Mouse (Mus musculus): ENCODE measurements around the gene C2cd2.
"Not testable (repeated sequence)": the region's sequence is repeated elsewhere in the genome, so short reads cannot be mapped to it uniquely, and the experiment has no call there.

C2cd2 gene

DNA sequence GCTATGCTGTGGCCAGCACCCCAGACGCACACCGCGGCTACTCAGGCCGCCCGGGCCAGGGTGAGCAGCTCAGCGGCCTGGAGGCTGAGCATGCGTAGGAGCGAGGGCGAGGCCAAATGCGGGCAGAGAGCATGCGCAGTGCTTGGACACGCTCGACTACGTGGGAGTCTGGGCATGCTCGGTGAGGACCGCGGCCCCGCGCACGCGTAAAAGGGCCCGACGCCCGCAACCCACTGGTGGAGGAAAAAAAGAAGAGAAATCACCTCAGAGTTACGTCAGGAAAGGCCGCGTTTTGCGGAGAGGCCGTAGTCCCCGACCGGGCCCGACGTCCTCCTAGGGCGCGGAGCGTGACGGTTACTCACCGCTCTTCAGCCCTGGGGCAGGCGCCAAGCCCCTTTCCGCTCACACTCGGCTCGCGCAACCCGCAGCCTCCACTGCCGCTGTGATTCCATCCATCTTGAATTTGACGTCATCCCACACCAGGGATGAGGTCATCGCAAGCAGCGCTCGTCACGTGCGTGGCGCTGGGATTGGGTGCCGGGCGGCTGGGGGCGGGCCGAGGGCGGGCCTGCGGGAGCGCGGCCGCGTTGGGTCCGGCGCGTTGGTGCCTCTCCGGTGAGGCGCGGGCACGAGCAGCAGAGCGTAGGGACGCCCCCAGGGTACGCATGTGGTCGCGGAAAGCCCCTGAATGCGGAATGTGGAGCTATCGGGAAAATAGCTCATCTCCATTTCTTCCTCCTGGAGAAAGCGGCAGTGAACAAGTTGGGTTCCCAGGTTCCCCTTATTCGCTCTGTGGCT, at the start of gene C2cd2, which contains the start of gene Zbtb21:
TSS of gene C2cd2 (minus strand) at position 448 of the 798 bp plus-strand sequence.
TSS of gene Zbtb21 (minus strand) at position 472 of the 798 bp plus-strand sequence.
- DNase-seq (ENCODE audit: low spot score): peak; percentile 96

DNA sequence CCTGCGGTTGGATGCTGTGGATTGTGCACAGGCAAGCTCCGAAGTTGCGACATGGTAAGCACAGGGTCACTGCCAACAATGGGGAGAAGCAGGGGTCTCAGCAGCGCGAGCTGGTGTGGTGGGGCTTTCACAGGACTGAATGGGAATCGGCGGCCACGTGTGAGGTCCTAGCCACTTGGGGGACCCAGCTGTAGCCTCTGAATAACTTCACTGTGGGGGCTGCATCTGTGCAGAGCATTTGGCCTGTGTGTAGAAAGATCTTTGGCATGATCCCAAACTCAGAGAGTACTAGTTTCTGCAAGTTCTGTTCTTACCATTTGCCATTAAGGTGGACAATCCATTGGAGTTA, 35.0 kb upstream of the C2cd2 start:
- not testable (repeated sequence) for DNase-seq (ENCODE audit: low spot score)

DNA sequence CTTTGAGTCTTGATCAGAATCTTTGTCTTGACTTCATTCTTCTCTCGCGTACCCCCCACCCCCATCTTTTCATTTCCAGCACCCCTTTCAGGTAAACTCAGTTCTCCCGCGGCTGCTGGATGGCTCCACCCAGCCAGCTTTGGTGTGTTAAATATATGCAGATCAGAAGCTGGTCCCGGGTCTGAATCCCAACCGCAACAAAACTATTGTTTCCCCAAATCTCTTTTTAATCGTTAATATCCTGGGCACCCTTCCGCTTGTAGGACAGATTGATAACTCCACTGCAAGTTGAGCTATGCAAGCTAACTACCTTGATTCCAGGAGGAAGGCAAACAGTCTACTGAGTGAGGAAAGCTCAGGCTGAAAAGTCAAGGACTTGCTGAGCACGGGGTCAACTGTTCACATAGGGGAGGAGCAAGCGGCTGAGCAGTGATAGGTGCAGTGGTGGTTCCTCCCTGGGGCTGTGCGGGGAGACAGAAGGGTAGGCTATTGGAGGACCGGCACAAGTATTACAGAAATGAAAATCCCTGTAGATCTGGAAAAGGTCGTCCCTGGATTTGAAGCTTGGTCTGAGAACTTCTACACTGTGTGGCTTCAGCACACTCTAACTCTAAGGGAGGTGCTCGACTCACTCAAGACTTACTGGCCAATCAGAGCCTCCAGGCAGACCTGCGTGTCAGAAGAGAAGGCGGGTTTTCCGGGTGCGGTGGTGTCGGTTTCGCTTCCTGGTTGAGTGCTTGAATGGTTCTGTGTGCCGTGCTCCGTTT, 34.4 kb upstream of the C2cd2 start, which contains the start of gene B230307C23Rik:
TSS of gene B230307C23Rik (plus strand) at position 700 of the 767 bp plus-strand sequence.
- peak; percentile 92 for DNase-seq (ENCODE audit: low spot score)

DNA sequence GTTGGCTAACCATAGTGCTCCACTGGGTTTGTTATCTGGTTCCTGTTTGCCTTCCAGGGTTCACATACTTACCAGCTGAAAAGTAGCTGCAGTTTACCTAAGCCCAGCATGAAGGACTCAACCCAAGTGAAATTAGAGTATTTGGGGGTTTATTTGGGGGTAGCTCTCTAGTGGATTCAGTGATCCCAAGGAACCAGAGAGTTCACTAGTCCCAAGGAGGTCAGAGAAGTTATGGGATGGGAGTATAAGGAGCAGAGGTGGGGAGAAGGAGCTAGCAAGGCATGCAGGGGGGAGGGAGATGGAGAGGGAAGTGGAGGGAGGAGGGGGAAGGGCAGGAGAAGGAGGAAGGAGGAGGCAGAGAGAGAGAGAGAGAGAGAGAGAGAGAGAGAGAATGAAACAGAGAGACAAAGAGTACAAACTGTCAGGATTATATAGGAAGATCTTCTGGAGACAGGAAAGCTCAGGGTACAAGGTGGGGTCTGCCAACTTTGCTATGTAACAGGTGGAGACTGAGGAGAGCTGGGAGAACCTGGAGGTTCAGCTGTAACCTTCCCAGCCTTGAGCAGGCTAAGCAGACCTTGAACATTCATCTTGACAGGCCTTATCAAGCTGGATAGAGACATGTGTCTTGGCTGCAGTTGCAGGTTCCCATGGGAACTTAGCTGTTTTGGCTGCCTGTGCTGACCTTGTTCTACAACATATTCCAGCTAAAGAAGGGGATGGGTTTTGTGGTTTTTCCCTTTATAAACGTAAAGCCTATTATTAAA, 33.6 kb upstream of the C2cd2 start:
- DNase-seq (ENCODE audit: low spot score): no peak

DNA sequence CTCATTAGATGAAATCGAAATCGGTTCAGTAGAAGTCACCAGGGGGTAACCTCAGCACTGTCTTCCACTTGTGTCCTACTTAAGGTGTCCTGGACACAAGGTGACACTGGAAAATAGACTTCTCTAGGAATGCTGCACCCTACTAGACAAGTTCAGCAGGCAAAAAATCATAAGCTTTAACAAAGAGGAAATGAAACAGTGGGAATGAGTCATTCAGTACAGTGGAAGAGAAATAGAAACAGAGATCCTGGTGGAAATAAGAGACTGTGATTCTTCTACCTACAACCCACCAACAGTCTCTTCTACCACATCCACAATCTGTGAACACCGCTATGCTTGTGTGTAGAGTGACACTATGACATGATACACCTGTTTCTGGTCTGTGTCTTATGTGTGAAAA, 30.1 kb upstream of the C2cd2 start:
- DNase-seq (ENCODE audit: low spot score): not testable (repeated sequence)

DNA sequence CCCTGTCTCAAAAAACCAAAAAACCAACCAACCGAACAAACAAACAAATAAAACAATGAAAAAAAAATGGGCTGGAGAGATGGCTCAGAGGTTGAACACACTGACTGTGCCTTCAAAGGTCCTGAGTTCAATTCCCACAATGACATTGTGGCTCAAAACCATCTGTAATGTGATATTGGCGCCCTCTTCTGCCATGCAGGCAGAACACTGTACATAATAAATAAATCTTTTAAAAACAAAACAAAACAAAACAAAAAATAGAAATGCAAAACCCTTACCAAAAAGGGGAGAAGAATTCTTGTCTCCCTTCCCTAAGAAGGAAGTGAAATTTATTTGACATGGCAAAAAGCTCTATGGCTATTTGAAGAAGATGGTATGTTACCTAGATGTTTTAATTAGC, 29.1 kb upstream of the C2cd2 start:
- no peak for DNase-seq (ENCODE audit: low spot score)

DNA sequence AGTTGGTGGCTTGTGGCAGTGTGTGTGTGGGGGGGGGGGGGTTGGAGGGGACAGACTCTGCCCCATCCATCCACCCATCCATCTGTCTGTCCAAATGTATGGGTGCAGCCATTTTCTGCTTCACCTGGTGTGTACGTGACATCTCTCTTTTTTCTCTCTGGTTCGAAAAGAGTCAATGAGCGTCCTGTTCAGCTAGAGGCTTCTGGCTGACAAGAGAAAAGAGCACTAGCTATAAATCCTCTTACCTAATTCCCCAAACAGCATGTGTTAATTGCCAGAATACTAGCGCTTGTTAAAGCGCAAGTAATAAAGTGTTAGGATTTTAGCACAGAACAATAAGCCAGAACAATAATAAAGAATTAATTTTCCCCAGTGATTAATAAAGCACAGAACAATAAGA, 22.2 kb upstream of the C2cd2 start:
- no peak for DNase-seq (ENCODE audit: low spot score)

DNA sequence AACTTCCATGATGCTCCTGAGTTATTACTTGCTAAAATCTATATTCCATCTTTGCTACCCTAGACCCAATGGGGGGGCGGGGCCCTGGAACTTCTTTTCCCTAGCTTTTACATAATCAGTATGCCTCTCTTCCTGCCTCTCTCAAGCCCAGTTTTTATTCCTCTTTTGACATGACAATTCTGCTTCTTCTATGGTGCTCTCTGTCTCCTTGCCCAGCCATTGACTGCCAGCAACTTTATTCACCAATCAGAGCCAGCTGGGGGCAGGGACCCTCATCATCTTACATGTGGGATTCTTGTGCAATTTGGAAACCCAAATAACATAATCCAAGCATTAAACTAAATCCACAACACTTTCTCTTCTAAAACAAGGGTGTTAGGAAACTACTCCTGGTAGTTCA, 19.0 kb upstream of the C2cd2 start:
- no peak for DNase-seq (ENCODE audit: low spot score)

DNA sequence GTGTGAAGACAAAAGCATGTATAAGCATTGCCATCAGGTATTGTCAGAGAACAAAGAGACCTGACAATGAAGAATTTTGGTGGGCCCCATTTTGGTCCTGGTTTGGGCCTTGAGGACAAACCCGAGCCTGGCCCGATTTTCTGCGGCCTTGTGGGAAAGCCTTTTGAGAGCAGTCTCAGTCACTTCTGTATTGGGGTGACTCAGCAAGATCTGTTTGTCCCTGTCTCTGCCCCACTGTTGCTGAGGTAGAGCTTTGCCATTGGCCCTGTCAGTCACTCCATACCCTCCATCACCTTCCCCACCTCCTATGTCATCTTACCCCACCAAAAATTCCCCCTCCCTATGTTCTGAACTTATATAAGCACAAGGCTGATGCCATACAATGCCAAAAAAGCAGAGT, 15.3 kb upstream of the C2cd2 start:
- DNase-seq (ENCODE audit: low spot score): no peak

DNA sequence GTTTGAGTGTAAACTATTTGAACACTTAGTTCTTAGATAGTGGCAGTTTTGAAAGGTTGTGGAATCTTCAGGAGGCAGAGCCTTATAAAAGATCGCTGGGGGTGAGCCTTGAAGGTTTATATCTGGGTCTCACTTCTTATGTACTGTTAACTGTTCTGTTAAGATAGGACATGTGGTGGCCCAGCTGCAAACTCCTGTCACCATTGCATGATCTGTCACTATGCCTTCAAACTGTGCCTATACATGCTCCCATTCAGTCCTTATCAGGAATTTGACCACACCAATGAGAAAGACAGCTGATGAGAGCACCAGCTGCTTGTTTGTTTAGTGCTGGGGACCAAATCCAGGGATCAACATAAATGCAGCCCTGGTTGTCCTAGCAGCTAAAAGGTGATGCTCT, 14.9 kb upstream of the C2cd2 start:
- no peak for DNase-seq (ENCODE audit: low spot score)

DNA sequence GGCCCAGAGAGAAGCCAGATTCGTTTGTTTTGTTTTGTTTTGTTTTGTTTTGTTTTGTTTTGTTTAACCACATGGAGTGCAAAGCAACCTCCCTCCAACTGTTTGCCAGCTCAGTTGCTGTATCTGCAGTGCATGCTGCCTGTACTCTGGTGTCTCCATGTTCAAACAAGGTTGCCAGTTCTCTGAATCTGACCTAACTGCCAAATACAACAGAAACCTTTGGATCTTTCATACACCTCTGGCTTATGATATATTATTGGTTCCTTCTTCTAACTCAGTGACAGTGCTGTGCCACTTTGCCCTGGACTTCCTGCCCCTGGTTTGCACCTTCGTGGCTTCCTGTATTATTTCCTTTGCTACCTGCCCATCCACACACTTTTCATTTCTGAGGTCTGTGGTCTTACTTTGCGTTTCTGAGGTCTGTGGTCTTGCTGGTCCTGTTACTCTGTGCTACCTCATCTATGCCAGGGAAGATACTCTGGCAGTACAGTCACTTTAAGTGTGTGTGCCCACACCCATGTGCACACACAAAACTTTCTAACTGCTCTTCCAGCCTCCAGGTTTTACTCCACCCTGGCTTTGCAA, 1.6 kb upstream of the C2cd2 start:
- no peak for DNase-seq (ENCODE audit: low spot score)

DNA sequence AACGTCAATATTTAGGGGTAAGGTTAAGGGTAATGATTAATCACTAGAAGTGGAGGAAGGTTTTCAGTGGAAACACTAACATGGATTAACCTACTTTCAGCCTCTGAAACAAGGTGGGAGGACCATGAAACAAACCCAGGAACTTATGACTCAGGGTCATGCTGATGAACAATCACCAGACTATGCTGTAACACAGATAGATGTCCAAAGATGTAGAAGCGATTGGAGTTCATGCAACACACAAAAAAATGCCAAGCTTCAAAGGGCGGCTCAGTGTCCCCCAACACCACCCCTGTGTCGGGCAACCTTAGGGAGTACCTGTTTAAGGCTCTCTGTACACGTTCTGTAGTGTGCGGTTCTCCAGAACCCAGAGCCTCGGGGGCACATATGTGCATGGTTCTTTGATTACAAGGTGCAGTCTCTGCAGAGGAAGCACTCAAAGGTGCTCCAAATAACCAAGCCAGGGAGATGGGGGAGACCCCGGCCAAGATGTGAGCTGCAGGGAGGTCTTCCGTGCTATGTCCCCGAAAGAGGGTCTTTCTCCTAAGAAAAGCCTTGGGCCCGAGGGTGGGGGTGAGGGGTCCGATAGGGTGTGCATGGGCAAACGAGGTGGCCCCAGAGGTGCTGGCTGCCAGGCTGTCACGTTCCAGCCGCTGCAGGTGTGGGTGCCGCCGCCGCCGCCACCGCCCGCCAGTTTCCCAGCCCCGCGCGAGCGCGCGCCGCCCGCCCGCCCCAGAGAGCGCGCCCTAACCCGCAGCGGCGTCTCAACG, 832 bp downstream of the C2cd2 start:
- DNase-seq (ENCODE audit: low spot score): peak; percentile 10

DNA sequence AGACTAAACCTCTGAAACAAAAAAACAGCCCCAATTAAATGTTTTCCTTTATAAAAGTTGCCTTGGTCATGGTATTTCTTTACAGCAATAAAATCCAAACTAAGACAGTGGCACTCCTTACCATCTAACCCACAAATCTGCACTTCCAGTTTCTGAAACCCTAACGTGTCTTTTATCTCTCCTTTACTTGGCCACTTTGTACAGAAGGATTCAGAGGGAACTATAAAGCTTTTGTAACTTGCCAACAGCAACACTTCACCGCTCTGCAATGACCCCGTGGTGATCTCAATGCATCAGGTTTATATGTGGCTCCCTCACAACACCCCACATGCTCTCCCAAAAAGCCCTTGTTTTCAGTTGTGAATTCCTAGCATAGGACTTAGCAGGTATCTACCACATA, 2.0 kb downstream of the C2cd2 start:
- DNase-seq (ENCODE audit: low spot score): no peak

DNA sequence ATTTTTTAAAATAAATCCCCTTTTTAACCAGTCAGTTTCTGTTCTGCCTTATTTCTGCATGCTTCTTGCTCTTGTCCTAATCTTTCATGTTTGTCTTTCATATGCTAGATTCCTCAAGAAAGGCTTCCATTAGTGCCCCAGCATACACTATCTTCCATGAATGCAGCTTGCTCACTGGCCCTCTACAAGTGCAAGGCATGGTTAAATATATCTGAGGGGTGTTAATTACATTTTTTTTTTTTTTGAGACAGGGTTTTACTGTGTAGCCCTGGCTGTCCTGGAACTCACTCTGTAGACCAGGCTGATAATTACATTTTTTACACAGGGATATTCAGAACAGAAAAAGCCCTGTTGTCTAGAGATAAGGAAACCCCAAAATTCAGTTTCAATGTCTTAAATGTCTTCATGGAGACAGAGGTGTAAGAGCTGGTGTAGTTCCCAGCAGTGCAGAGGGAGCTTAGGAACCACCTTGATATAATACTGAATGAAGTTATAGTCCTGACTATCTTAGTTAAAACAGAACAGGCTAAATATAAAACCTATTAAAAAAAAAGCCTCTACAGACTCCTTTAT, 3.9 kb downstream of the C2cd2 start:
- no peak for DNase-seq (ENCODE audit: low spot score)

DNA sequence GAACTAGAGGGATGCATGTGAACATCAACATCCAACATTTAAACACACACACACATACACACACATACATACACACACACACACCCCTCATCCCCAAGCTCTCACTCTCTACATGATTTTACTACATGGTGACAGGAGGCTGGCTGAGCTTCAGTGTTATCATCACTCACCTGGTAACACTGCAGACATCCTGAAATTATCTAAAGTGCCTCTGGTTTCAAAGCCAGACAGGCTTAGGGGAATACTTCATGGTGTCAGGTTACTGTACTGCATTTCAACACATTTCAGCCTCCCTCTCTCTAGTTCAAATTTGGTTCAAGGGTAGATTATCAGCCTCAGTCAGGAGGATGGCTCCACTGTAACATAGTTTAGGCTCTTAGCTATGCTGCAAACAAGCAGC, 4.8 kb downstream of the C2cd2 start:
- DNase-seq (ENCODE audit: low spot score): peak; percentile 12

DNA sequence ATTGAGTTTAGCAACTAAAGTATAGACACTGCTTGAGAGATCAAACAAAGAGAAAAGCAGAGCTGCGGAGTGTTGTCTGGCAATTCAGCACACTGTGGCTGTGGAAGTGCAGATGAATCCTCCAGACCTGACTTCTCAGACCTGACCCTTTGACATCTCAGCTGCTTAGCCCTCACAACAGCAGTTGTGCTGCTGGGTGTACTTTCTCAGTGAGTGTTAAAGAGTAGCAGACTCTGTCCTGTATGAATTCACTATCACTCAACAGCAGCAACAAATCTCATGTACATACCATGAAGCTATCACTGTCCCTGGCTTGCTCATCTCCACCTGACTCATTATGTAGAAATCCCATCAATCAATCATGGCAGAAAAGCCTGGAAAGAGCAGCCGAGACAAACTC, 6.4 kb downstream of the C2cd2 start:
- DNase-seq (ENCODE audit: low spot score): no peak

DNA sequence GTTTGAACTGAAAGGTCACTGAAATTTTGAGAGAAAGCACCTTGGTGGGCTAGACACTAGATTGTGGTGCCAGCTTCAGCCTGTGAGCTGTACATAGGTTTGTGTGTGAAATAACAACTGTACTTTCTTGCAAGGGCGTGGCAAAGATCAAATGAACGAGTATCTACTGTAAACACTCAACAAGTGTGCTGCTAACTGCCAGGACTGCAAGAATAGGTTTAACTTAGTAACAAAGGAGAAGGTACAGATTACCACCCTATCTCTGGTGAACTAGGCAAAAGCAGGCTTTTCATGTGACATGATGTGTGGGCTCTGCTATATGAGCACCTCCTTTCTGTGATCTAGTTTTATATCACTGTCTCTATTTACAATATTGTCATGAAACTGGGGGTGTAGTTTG, 9.1 kb downstream of the C2cd2 start:
- no peak for DNase-seq (ENCODE audit: low spot score)

DNA sequence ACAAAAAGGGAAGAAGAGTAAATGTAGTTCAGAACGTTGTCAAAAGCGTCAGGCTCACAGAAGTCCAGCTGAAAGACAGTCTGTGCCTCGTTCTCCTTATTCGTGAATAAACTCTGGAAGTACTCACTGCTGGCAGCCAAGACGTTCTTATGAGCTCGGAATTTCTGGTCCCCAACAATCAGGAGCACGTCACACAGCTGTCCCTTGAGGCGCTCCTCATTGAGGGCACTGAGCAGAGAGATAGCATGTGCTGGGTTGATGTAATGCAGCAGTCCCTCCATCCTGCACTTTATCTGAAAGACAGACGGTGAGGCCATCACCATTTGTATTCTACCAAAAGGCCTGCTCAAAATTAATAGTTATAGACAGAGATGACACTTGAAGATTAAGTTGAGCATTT, 9.6 kb downstream of the C2cd2 start:
- no peak for DNase-seq (ENCODE audit: low spot score)

DNA sequence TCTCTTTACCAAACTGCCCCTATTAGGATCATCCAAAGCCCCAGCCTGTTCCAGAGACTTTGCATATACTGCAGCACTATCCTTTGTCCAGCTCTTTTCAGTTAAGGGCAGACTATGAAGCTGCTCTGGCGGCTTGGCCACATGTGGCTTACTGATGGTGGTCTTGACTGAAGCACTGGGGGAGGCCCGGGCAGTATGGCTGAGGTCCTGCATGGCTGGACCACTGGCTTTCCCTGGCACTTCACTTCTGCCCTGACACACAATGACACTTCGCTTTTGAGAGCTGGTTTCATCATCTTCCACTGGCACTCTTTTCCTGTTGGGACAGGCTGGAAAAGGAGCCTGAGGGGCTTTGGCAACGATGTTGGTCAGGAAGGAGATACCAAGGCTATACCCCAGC, 10.0 kb downstream of the C2cd2 start:
- DNase-seq (ENCODE audit: low spot score): no peak

DNA sequence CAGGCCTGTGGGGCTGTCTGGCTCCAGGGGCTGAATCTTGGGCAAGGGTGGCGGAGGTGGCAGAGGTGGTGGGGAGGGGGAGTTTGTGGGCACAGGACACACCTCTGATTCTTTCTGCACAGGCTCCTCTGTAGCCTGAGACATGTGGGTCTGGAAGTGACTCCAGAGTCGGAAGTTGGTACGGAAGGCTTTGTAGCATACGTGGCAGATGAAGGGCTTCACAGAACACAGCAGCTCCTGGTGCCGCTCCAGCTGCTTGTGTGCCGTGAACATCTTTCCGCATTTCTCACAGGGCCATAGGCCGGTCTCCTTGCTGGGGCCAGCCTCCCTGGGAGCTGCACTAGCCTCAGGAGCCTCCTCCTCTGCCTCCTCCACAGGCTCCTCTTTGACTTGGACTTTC, 12.3 kb downstream of the C2cd2 start:
- DNase-seq (ENCODE audit: low spot score): no peak

DNA sequence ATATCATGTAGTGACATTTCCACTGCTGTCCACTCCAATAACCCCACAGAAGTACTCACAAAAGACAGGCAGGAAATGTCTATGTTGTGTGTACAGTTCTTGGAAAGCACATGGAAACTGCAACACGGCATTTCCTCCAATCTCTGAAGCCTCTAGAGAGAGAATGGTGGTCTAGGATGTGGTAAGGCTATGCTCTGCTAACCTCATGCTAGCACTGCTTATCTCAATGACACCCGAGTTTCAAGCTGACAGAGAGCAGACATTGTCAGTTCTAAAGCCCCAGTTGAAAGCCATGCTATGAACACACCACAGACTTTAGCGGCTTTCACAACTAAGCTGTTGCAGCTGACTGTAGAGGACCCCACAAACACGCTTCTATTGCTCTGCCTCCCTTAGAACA, 13.6 kb downstream of the C2cd2 start:
- DNase-seq (ENCODE audit: low spot score): no peak
